Mouse (Mus musculus) stomach, embryonic 15.5 days (tissue): Measurements from ENCODE around the gene Ccdc106. TPM values are rescaled to one million over a fixed set of nuclear protein-coding genes. Genes with fewer than 3 reads are reported as not detected.
A peak's percentile ranks its signal among the peaks of the same experiment; 100 is the strongest.
"Not testable (repeated sequence)": the region's sequence is repeated elsewhere in the genome, so short reads cannot be mapped to it uniquely, and the experiment has no call there.

ENCODE experiments used
- ATAC-seq: fragments of 200-750 bp; cut with Nextera tagmentation; 2 replicates; pipeline ENCODE4 v1.8.0; 2017; ENCODE audit warnings: low read depth, moderate number of reproducible peaks, moderate TSS enrichment; ENCODE audit not compliant: insufficient read depth, low FRiP score
- H3K27ac ChIP-seq: fragments of 300-500 bp; sonication (generic); 2 replicates; pipeline ENCODE4 v1.5.1; 2015; ENCODE audit warnings: mild to moderate bottlenecking, inconsistent platforms
- H3K27me3 ChIP-seq: fragments of 300-500 bp; sonication (generic); replicated peaks from 2 replicates; pipeline ENCODE4 v1.6.1; 2015; ENCODE audit warnings: inconsistent platforms
- H3K36me3 ChIP-seq: fragments of 300-500 bp; sonication (generic); 2 replicates; pipeline ENCODE4 v1.6.1; 2015; ENCODE audit warnings: inconsistent platforms
- H3K4me1 ChIP-seq: fragments of 300-500 bp; sonication (generic); 2 replicates; pipeline ENCODE4 v1.6.1; 2015; ENCODE audit warnings: inconsistent platforms
- H3K4me2 ChIP-seq: fragments of 300-500 bp; sonication (generic); 2 replicates; pipeline ENCODE4 v1.6.1; 2015; ENCODE audit warnings: mild to moderate bottlenecking, inconsistent platforms
- H3K4me3 ChIP-seq: fragments of 300-500 bp; sonication (generic); replicated peaks from 2 replicates; pipeline ENCODE4 v1.5.1; 2015; ENCODE audit warnings: inconsistent platforms
- H3K9ac ChIP-seq: fragments of 300-500 bp; sonication (generic); 2 replicates; pipeline ENCODE4 v1.6.1; 2015; ENCODE audit warnings: inconsistent platforms
- H3K9me3 ChIP-seq: fragments of 300-500 bp; sonication (generic); 2 replicates; pipeline ENCODE4 v1.6.1; 2016; ENCODE audit warnings: inconsistent platforms
- WGBS: fragments of 180-500 bp; shearing (Covaris S2); methylation state at CpG from one replicate; pipeline ENCODE4 v1.1.7; 2015; 5-methylcytosine and 5-hydroxymethylcytosine counted together
- polyA plus RNA-seq: library from polyadenylated mRNA; unstranded; fragments of >200 nt; fragmentation: Nextera tagmentation; extraction: Ambion mirVana; gene quantifications from 2 replicates; pipeline ENCODE4 v1.2.1, GENCODE M21; 2015

Gene Ccdc106
- polyA plus RNA-seq, 1 experiment from 2014 or later: 20.8 TPM

- H3K27ac ChIP-seq: peak within 1 kb of the TSS; percentile 78
- H3K27me3 ChIP-seq: no peaks in the 10 kb centered on the region
- ATAC-seq: peak; percentile 86
- H3K9me3 ChIP-seq: no peaks in the 10 kb centered on the region
- WGBS: 5% methylated on average over 17 of the region's 26 CpGs
- peaks cover 20% of the 10 kb centered on the region for H3K36me3 ChIP-seq
- peaks cover 19% of the 10 kb centered on the region for H3K4me1 ChIP-seq
- H3K4me2 ChIP-seq: peak within 1 kb of the TSS; percentile 69
- H3K9ac ChIP-seq: peak within 1 kb of the TSS; percentile 81
- H3K4me3 ChIP-seq: peak within 1 kb of the TSS; percentile 72
Observed at GRCm38 (mm10) chr7:4996003-4996895, 24.1 kb upstream of the Ccdc106 start, which contains the start of gene Zfp579. Gene Zfp579, minus strand, starts transcription at chr7:4996158.

GRCm38 (mm10) chr7:4996934-4997333 lies 23.4 kb upstream of the Ccdc106 start:
- no peaks in the 10 kb centered on the region for H3K27me3 ChIP-seq
- H3K9ac ChIP-seq: no peak overlapping the region
- ATAC-seq: no peak
- no peaks in the 10 kb centered on the region for H3K9me3 ChIP-seq
- H3K4me3 ChIP-seq: peak overlapping the region; percentile 72
- peaks cover 20% of the 10 kb centered on the region for H3K36me3 ChIP-seq
- H3K27ac ChIP-seq: no peak overlapping the region
- H3K4me2 ChIP-seq: peak overlapping the region; percentile 69; the same call in 1 of the 2 replicates
- 57% methylated on average over 8 of the region's 8 CpGs for WGBS
- H3K4me1 ChIP-seq: peaks cover 19% of the 10 kb centered on the region

- Histone ChIP-seq H3K27me3 (no peaks in the 10 kb centered on the region), H3K4me3 (no peak overlapping the region), H3K4me2 (no peak overlapping the region), H3K36me3 (no peaks in the 10 kb centered on the region), H3K27ac (no peak overlapping the region), H3K9me3 (no peaks in the 10 kb centered on the region), H3K4me1 (peaks cover 10% of the 10 kb centered on the region), H3K9ac (no peak overlapping the region)
- no peak for ATAC-seq
- 65% methylated on average over 2 of the region's 2 CpGs for WGBS
Observed at GRCm38 (mm10) chr7:4999876-5000275, 20.5 kb upstream of the Ccdc106 start.

GRCm38 (mm10) chr7:5002876-5003275 lies 17.5 kb upstream of the Ccdc106 start:
- peaks cover 12% of the 10 kb centered on the region for H3K36me3 ChIP-seq
- 70% methylated on average over 8 of the region's 8 CpGs for WGBS
- not testable (repeated sequence) for H3K4me1 ChIP-seq, H3K4me2 ChIP-seq, H3K27me3 ChIP-seq, H3K4me3 ChIP-seq, H3K9ac ChIP-seq, H3K9me3 ChIP-seq, H3K27ac ChIP-seq, ATAC-seq

- 95% methylated on average over 26 of the region's 26 CpGs for WGBS
- Histone ChIP-seq H3K9ac (no peak overlapping the region), H3K4me2 (no peak overlapping the region), H3K9me3 (no peaks in the 10 kb centered on the region), H3K4me1 (no peaks in the 10 kb centered on the region), H3K27ac (no peak overlapping the region), H3K27me3 (no peaks in the 10 kb centered on the region), H3K36me3 (peaks cover 58% of the 10 kb centered on the region), H3K4me3 (no peak overlapping the region)
- ATAC-seq: no peak
Observed at GRCm38 (mm10) chr7:5008229-5008628, 12.1 kb upstream of the Ccdc106 start.

GRCm38 (mm10) chr7:5012681-5013513 lies 7.5 kb upstream of the Ccdc106 start:
- WGBS: 84% methylated on average over 27 of the region's 27 CpGs
- Histone ChIP-seq H3K9ac (no peak overlapping the region), H3K27me3 (no peaks in the 10 kb centered on the region), H3K9me3 (no peaks in the 10 kb centered on the region), H3K4me2 (peak overlapping the region; percentile 54; the same call in 1 of the 2 replicates), H3K27ac (no peak overlapping the region), H3K4me1 (0 out of 2 replicates have a peak, but pooled peaks cover 4% of the 10 kb centered on the region), H3K36me3 (peaks cover 53% of the 10 kb centered on the region), H3K4me3 (peak overlapping the region; percentile 77)
- ATAC-seq: no peak

GRCm38 (mm10) chr7:5014251-5015117 lies 5.9 kb upstream of the Ccdc106 start, which contains the start of the genes Zfp524 and Fiz1:
Gene Zfp524, plus strand, starts transcription at chr7:5014415.
Gene Fiz1, minus strand, starts transcription at chr7:5014697.
- H3K4me2 ChIP-seq: peak within 1 kb of the TSS; percentile 56
- H3K27me3 ChIP-seq: no peaks in the 10 kb centered on the region
- H3K27ac ChIP-seq: peak within 1 kb of the TSS; percentile 99
- 0 out of 2 replicates have a peak, but pooled peaks cover 5% of the 10 kb centered on the region for H3K4me1 ChIP-seq
- WGBS: under 1% methylated on average over 42 of the region's 42 CpGs
- peak within 1 kb of the TSS; percentile 77 for H3K4me3 ChIP-seq
- peaks cover 38% of the 10 kb centered on the region for H3K36me3 ChIP-seq
- peak within 1 kb of the TSS; percentile 87 for H3K9ac ChIP-seq
- H3K9me3 ChIP-seq: no peaks in the 10 kb centered on the region
- ATAC-seq: peak; percentile 79

- Histone ChIP-seq H3K27ac (peak within 1 kb of the TSS; percentile 99), H3K4me3 (peak within 1 kb of the TSS; percentile 77), H3K9me3 (no peaks in the 10 kb centered on the region), H3K4me2 (peak within 1 kb of the TSS; percentile 56), H3K4me1 (0 out of 2 replicates have a peak, but pooled peaks cover 7% of the 10 kb centered on the region), H3K36me3 (peaks cover 29% of the 10 kb centered on the region), H3K27me3 (no peaks in the 10 kb centered on the region), H3K9ac (peak within 1 kb of the TSS; percentile 87)
- peak; percentile 78 for ATAC-seq
- under 1% methylated on average over 52 of the region's 76 CpGs for WGBS
Observed at GRCm38 (mm10) chr7:5015118-5016001, 5.0 kb upstream of the Ccdc106 start, which contains the start of gene Gm44973. Gene Gm44973, plus strand, starts transcription at chr7:5015496.

GRCm38 (mm10) chr7:5016057-5016456 lies 4.3 kb upstream of the Ccdc106 start:
- peak overlapping the region; percentile 77 for H3K4me3 ChIP-seq
- ATAC-seq: no peak
- peak overlapping the region; percentile 48; the same call in 1 of the 2 replicates for H3K9ac ChIP-seq
- H3K4me2 ChIP-seq: peak overlapping the region; percentile 56
- peaks cover 22% of the 10 kb centered on the region for H3K36me3 ChIP-seq
- no peaks in the 10 kb centered on the region for H3K27me3 ChIP-seq
- H3K27ac ChIP-seq: peak overlapping the region; percentile 99
- peaks cover 11% of the 10 kb centered on the region; the same call in 1 of the 2 replicates for H3K4me1 ChIP-seq
- WGBS: 51% methylated on average over 3 of the region's 3 CpGs
- H3K9me3 ChIP-seq: no peaks in the 10 kb centered on the region

GRCm38 (mm10) chr7:5016920-5017319 lies 3.4 kb upstream of the Ccdc106 start:
- 95% methylated on average over 2 of the region's 2 CpGs for WGBS

More at GRCm38 (mm10) chr7:5016920-5017319, 3.4 kb upstream of the Ccdc106 start:
- Histone ChIP-seq H3K4me1 (peaks cover 16% of the 10 kb centered on the region; the same call in 1 of the 2 replicates), H3K27ac (no peak overlapping the region), H3K27me3 (no peaks in the 10 kb centered on the region), H3K9me3 (no peaks in the 10 kb centered on the region), H3K4me2 (no peak overlapping the region), H3K4me3 (no peak overlapping the region), H3K36me3 (peaks cover 15% of the 10 kb centered on the region), H3K9ac (no peak overlapping the region)
- no peak for ATAC-seq
